Mouse (Mus musculus): Measurements from ENCODE around the gene Exoc3l4.

DNA sequence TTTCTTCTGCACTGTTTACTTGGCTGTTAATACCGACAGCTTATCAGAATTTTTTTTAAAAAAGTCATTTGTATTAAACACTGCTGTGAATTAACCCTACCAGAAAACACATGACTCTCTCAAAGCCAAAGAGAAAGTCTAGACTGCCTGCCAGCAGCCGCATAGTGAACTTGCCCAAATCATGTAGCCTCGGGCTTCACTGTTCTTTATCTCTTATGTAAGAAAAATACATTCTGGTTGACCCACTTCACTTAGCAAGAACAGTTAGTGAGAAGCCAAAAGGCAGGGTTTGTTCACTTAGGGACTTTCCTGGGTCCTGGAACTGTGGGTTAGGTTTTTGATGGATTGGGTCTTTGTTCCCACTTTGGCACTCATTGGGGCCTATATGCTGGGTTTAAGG, 54.9 kb downstream of the Exoc3l4 start:
- TF ChIP-seq CTCF (IDR thresholded peaks at IDR 0.05; ENCODE audit: low read depth) (no peak), EP300 (IDR thresholded peaks at IDR 0.05; ENCODE audit: low read depth) (no peak)

Measured in heart, postnatal 0 days (tissue).